Mouse (Mus musculus): ENCODE data around the gene Pitpna. TPM values are rescaled to one million over a fixed set of nuclear protein-coding genes. Genes with fewer than 3 reads are reported as not detected.

Gene Pitpna
- polyA plus RNA-seq, 1 experiment from 2014 or later = 116 TPM

GRCm38 (mm10) chr11:75658996-75659750, 71.3 kb downstream of the Pitpna start:
- WGBS = 85% methylated on average over 14 of the region's 14 CpGs
- H3K4me2 ChIP-seq (replicated peaks) = no peak overlapping the region
- H3K27ac ChIP-seq = no peak overlapping the region
- H3K4me1 ChIP-seq = peaks cover 18% of the 10 kb centered on the region
- no peak overlapping the region for H3K4me3 ChIP-seq
- no peak for ATAC-seq (ENCODE audit: low FRiP score)
- H3K36me3 ChIP-seq = peaks cover 12% of the 10 kb centered on the region
- H3K9ac ChIP-seq = no peak overlapping the region
- H3K27me3 ChIP-seq = peaks cover 22% of the 10 kb centered on the region
- H3K9me3 ChIP-seq (replicated peaks) = no peaks in the 10 kb centered on the region

- Histone ChIP-seq H3K4me2 (replicated peaks) (no peak overlapping the region), H3K9ac (no peak overlapping the region), H3K27ac (no peak overlapping the region), H3K4me3 (no peak overlapping the region), H3K36me3 (peaks cover 12% of the 10 kb centered on the region), H3K4me1 (peaks cover 14% of the 10 kb centered on the region), H3K27me3 (peaks cover 17% of the 10 kb centered on the region), H3K9me3 (replicated peaks) (no peaks in the 10 kb centered on the region)
- no peak for ATAC-seq (ENCODE audit: low FRiP score)
- 89% methylated on average over 12 of the region's 12 CpGs for WGBS
Observed at GRCm38 (mm10) chr11:75660081-75660590, 72.2 kb downstream of the Pitpna start.

GRCm38 (mm10) chr11:75660941-75661800, 73.3 kb downstream of the Pitpna start:
- H3K9ac ChIP-seq = no peak overlapping the region
- H3K27ac ChIP-seq = no peak overlapping the region
- H3K4me2 ChIP-seq (replicated peaks) = no peak overlapping the region
- no peak for ATAC-seq (ENCODE audit: low FRiP score)
- peaks cover 18% of the 10 kb centered on the region for H3K36me3 ChIP-seq
- H3K9me3 ChIP-seq (replicated peaks) = no peaks in the 10 kb centered on the region
- H3K4me1 ChIP-seq = peaks cover 6% of the 10 kb centered on the region; the same call in 1 of the 2 replicates
- 91% methylated on average over 21 of the region's 21 CpGs for WGBS
- H3K4me3 ChIP-seq = no peak overlapping the region
- H3K27me3 ChIP-seq = peaks cover 13% of the 10 kb centered on the region

- Histone ChIP-seq H3K36me3 (peaks cover 18% of the 10 kb centered on the region), H3K4me2 (replicated peaks) (no peak overlapping the region), H3K9ac (no peak overlapping the region), H3K4me3 (no peak overlapping the region), H3K27me3 (peaks cover 4% of the 10 kb centered on the region), H3K27ac (no peak overlapping the region), H3K9me3 (replicated peaks) (no peaks in the 10 kb centered on the region), H3K4me1 (no peaks in the 10 kb centered on the region)
- 93% methylated on average over 7 of the region's 7 CpGs for WGBS
- ATAC-seq (ENCODE audit: low FRiP score) = no peak
Observed at GRCm38 (mm10) chr11:75662131-75662530, 74.2 kb downstream of the Pitpna start.

GRCm38 (mm10) chr11:75666296-75666695, 78.4 kb downstream of the Pitpna start:
- Histone ChIP-seq H3K27me3 (no peaks in the 10 kb centered on the region), H3K27ac (no peak overlapping the region), H3K36me3 (peaks cover 16% of the 10 kb centered on the region), H3K4me3 (no peak overlapping the region), H3K4me2 (replicated peaks) (no peak overlapping the region), H3K4me1 (no peaks in the 10 kb centered on the region), H3K9ac (no peak overlapping the region), H3K9me3 (replicated peaks) (no peaks in the 10 kb centered on the region)
- WGBS = 93% methylated on average over 6 of the region's 6 CpGs
- no peak for ATAC-seq (ENCODE audit: low FRiP score)

- 88% methylated on average over 3 of the region's 3 CpGs for WGBS
- Histone ChIP-seq H3K4me3 (no peak overlapping the region), H3K9ac (no peak overlapping the region), H3K4me2 (replicated peaks) (no peak overlapping the region), H3K27ac (no peak overlapping the region), H3K36me3 (peaks cover 18% of the 10 kb centered on the region), H3K4me1 (peaks cover 6% of the 10 kb centered on the region; the same call in 1 of the 2 replicates), H3K27me3 (no peaks in the 10 kb centered on the region), H3K9me3 (replicated peaks) (no peaks in the 10 kb centered on the region)
- ATAC-seq (ENCODE audit: low FRiP score) = no peak
Observed at GRCm38 (mm10) chr11:75668621-75669020, 80.7 kb downstream of the Pitpna start.

- Histone ChIP-seq H3K9ac (no peak overlapping the region), H3K27ac (no peak overlapping the region), H3K36me3 (peaks cover 18% of the 10 kb centered on the region), H3K4me2 (replicated peaks) (no peak overlapping the region), H3K4me1 (peaks cover 6% of the 10 kb centered on the region; the same call in 1 of the 2 replicates), H3K4me3 (no peak overlapping the region), H3K27me3 (no peaks in the 10 kb centered on the region), H3K9me3 (replicated peaks) (no peaks in the 10 kb centered on the region)
- no peak for ATAC-seq (ENCODE audit: low FRiP score)
- WGBS = 85% methylated on average over 11 of the region's 11 CpGs
Observed at GRCm38 (mm10) chr11:75669176-75669852, 81.4 kb downstream of the Pitpna start.

GRCm38 (mm10) chr11:75669853-75670200, 81.9 kb downstream of the Pitpna start:
- H3K36me3 ChIP-seq = peaks cover 18% of the 10 kb centered on the region
- 96% methylated on average over 12 of the region's 12 CpGs for WGBS
- no peak overlapping the region for H3K9ac ChIP-seq
- no peaks in the 10 kb centered on the region for H3K27me3 ChIP-seq
- no peaks in the 10 kb centered on the region for H3K9me3 ChIP-seq (replicated peaks)
- peaks cover 6% of the 10 kb centered on the region; the same call in 1 of the 2 replicates for H3K4me1 ChIP-seq
- no peak overlapping the region for H3K27ac ChIP-seq
- H3K4me2 ChIP-seq (replicated peaks) = no peak overlapping the region
- no peak for ATAC-seq (ENCODE audit: low FRiP score)
- no peak overlapping the region for H3K4me3 ChIP-seq

- Histone ChIP-seq H3K27me3 (no peaks in the 10 kb centered on the region), H3K4me1 (peaks cover 6% of the 10 kb centered on the region; the same call in 1 of the 2 replicates), H3K27ac (no peak overlapping the region), H3K36me3 (peaks cover 12% of the 10 kb centered on the region; the same call in 1 of the 2 replicates), H3K9me3 (replicated peaks) (no peaks in the 10 kb centered on the region), H3K4me2 (replicated peaks) (no peak overlapping the region), H3K9ac (no peak overlapping the region), H3K4me3 (no peak overlapping the region)
- no peak for ATAC-seq (ENCODE audit: low FRiP score)
- WGBS = 82% methylated on average over 22 of the region's 22 CpGs
Observed at GRCm38 (mm10) chr11:75671426-75672180, 83.7 kb downstream of the Pitpna start.

- peaks cover 7% of the 10 kb centered on the region; the same call in 1 of the 2 replicates for H3K4me1 ChIP-seq
- H3K4me2 ChIP-seq (replicated peaks) = no peak overlapping the region
- peaks cover 12% of the 10 kb centered on the region; the same call in 1 of the 2 replicates for H3K36me3 ChIP-seq
- no peak overlapping the region for H3K9ac ChIP-seq
- no peaks in the 10 kb centered on the region for H3K9me3 ChIP-seq (replicated peaks)
- no peaks in the 10 kb centered on the region for H3K27me3 ChIP-seq
- H3K4me3 ChIP-seq = no peak overlapping the region
- WGBS = 88% methylated on average over 5 of the region's 5 CpGs
- no peak overlapping the region for H3K27ac ChIP-seq
- ATAC-seq (ENCODE audit: low FRiP score) = no peak
Observed at GRCm38 (mm10) chr11:75673411-75673810, 85.5 kb downstream of the Pitpna start.

- 84% methylated on average over 3 of the region's 3 CpGs for WGBS
- Histone ChIP-seq H3K4me2 (replicated peaks) (no peak overlapping the region), H3K9me3 (replicated peaks) (no peaks in the 10 kb centered on the region), H3K36me3 (peaks cover 12% of the 10 kb centered on the region; the same call in 1 of the 2 replicates), H3K4me1 (peaks cover 10% of the 10 kb centered on the region; the same call in 1 of the 2 replicates), H3K9ac (no peak overlapping the region), H3K27ac (no peak overlapping the region), H3K27me3 (no peaks in the 10 kb centered on the region), H3K4me3 (no peak overlapping the region)
- no peak for ATAC-seq (ENCODE audit: low FRiP score)
Observed at GRCm38 (mm10) chr11:75674875-75675274, 87.0 kb downstream of the Pitpna start.

All from hindbrain, embryonic 12.5 days (tissue).